8 mouse cellular contexts compared by ENCODE assay signal in the genomic region with DNA sequence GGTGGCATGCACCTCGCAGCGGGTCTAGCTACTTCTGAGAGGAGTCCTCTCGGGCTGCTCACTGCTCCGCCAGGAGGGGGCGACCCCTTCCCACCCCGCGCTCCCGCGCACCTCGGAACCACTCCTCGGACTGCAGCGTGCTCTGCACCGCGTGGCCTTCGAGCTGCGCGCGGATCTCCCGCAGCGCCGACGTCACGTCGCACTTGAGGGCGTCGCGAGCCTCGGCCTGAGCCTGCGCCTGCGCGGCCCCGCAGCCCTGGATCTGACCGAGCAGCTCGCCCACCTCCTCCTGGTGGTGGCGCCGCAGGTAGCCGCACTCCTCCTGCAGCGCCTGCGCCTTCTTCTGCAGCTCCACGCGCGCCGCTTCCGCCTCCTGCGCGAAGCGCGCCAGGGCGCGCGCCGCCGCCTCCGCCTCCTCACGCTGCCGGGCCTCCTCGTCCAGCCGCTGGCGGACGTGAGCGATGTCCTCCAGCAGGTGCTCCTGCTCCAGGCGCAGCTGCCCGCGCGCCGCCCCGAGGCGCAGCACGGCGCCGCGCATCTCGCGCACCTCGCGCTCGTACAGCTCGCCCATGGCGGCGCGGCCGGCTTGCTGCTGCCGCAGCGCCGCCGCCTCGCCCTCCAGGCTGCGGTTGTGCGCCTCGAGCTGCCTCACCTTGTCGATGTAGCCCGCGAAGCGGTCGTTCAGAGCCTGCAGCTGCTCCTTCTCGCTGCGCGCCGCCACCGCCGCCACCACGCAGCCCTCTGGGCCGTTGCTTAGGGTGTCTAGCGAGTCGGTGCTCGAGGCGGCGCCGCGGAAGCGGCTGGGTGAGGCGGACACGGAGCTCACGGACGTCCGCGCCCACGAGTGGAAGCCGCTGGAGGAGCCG. TPM values are rescaled to one million over a fixed set of nuclear protein-coding genes. Genes with fewer than 3 reads are reported as not detected.
DNase-seq lines count a peak whose midpoint lies in the region; ATAC-seq lines count a peak whose summit lies in the region.

No protein-coding gene starts in this region.

- peaks cover 85% of the 10 kb centered on the region for H3K27me3 ChIP-seq in embryonic facial prominence, embryonic 13.5 days
- peaks cover 73% of the 10 kb centered on the region for H3K27me3 ChIP-seq in liver, embryonic 16.5 days (ENCODE audit: control insufficient read depth, insufficient read depth, low read depth, low read length)
- H3K27me3 ChIP-seq in neural tube, embryonic 13.5 days: peaks cover 90% of the 10 kb centered on the region

- peaks cover 24% of the 10 kb centered on the region for H3K4me1 ChIP-seq in embryonic facial prominence, embryonic 13.5 days
- H3K4me1 ChIP-seq in liver, embryonic 16.5 days (ENCODE audit: control insufficient read depth, low read depth, low read length): peaks cover 13% of the 10 kb centered on the region
- peaks cover 43% of the 10 kb centered on the region for H3K4me1 ChIP-seq in neural tube, embryonic 13.5 days (replicated peaks)

- H3K36me3 ChIP-seq in embryonic facial prominence, embryonic 13.5 days: no peaks in the 10 kb centered on the region
- H3K36me3 ChIP-seq in liver, embryonic 16.5 days (ENCODE audit: control insufficient read depth, insufficient read depth): no peaks in the 10 kb centered on the region
- no peaks in the 10 kb centered on the region for H3K36me3 ChIP-seq in neural tube, embryonic 13.5 days

- peak overlapping the region; percentile 97 for H3K4me2 ChIP-seq in embryonic facial prominence, embryonic 13.5 days
- peak overlapping the region; percentile 69 for H3K4me2 ChIP-seq in liver, embryonic 16.5 days (ENCODE audit: low read depth, low read length)
- H3K4me2 ChIP-seq in neural tube, embryonic 13.5 days: peak overlapping the region; percentile 77

- peak overlapping the region; percentile 56 for H3K4me3 ChIP-seq in embryonic facial prominence, embryonic 13.5 days
- H3K4me3 ChIP-seq in liver, embryonic 16.5 days (ENCODE audit: low read depth, low read length): peak overlapping the region; percentile 47
- peak overlapping the region; percentile 67 for H3K4me3 ChIP-seq in neural tube, embryonic 13.5 days

- intact Hi-C loops in heart, postnatal 36 days (cut with DNase I): no loop called here

- ATAC-seq in embryonic facial prominence, embryonic 13.5 days (ENCODE audit: insufficient number of reproducible peaks, insufficient read depth, low FRiP score, low TSS enrichment, low read depth): 0 out of 2 replicates have a peak, but pooled peaks have one; percentile 60
- ATAC-seq in liver, embryonic 16.5 days (ENCODE audit: low read depth): peak; percentile 32; the same call in 1 of the 2 replicates
- peak; percentile 92 for ATAC-seq in neural tube, embryonic 13.5 days (ENCODE audit: low read depth)

- H3K9me3 ChIP-seq in embryonic facial prominence, embryonic 13.5 days: no peaks in the 10 kb centered on the region
- H3K9me3 ChIP-seq in liver, embryonic 16.5 days (replicated peaks; ENCODE audit: control insufficient read depth, low read length): no peaks in the 10 kb centered on the region
- no peaks in the 10 kb centered on the region for H3K9me3 ChIP-seq in neural tube, embryonic 13.5 days

- WGBS in embryonic facial prominence, embryonic 13.5 days: under 1% methylated on average over 120 of the region's 120 CpGs
- under 1% methylated on average over 92 of the region's 120 CpGs for WGBS in liver, embryonic 16.5 days (ENCODE audit: insufficient replicate concordance)
- under 1% methylated on average over 118 of the region's 120 CpGs for WGBS in neural tube, embryonic 13.5 days

- DNase-seq in urinary bladder, adult 18-20 months (ENCODE audit: low spot score in 2 of 2): peak; percentile 22 to 52
- no peak for DNase-seq in urinary bladder, postnatal 10 days (ENCODE audit: low spot score)
- DNase-seq in heart, postnatal 36 days: peak; percentile 15 to 20
- DNase-seq in layer of hippocampus, adult 18-20 months (ENCODE audit: low spot score in 2 of 2): peak; percentile 87 to 89
- DNase-seq in testis, postnatal 10 days (ENCODE audit: low spot score): peak; percentile 58

- no peak overlapping the region for H3K9ac ChIP-seq in embryonic facial prominence, embryonic 13.5 days
- H3K9ac ChIP-seq in liver, embryonic 16.5 days (ENCODE audit: low read depth, low read length): no peak overlapping the region
- H3K9ac ChIP-seq in neural tube, embryonic 13.5 days: peak overlapping the region; percentile 83

- H3K27ac ChIP-seq in embryonic facial prominence, embryonic 13.5 days: no peak overlapping the region
- H3K27ac ChIP-seq in liver, embryonic 16.5 days (ENCODE audit: low read length): no peak overlapping the region
- H3K27ac ChIP-seq in neural tube, embryonic 13.5 days (replicated peaks): peak overlapping the region; percentile 93

RNA-seq across cellular contexts. Expression of a gene that starts 0.7 kb away (rescaled TPM):
- polyA plus RNA-seq in embryonic facial prominence, embryonic 13.5 days (2015; fragmentation: Nextera tagmentation; extraction: Ambion mirVana): 0.14 and 0.23 TPM in 2 replicates
- not detected for total RNA-seq in heart, postnatal 36 days (2021)
- 10 to 100 TPM; 43.1 to 44.6 TPM for total RNA-seq in layer of hippocampus, adult 18-20 months (2021)
- polyA plus RNA-seq in liver, embryonic 16.5 days (2015; fragmentation: Nextera tagmentation; extraction: Ambion mirVana): 0.11 and 0.14 TPM in 2 replicates
- 8.1 and 8.6 TPM in 2 replicates for polyA plus RNA-seq in neural tube, embryonic 13.5 days (2015; fragmentation: Nextera tagmentation; extraction: Ambion mirVana)

RNA-seq across cellular contexts. Expression of a gene that starts 39.4 kb away (rescaled TPM):
- polyA plus RNA-seq in embryonic facial prominence, embryonic 13.5 days (2015; fragmentation: Nextera tagmentation; extraction: Ambion mirVana): 47.2 and 49.1 TPM in 2 replicates
- 10 to 100 TPM; 47.4 to 56.0 TPM for total RNA-seq in heart, postnatal 36 days (2021)
- total RNA-seq in layer of hippocampus, adult 18-20 months (2021): 100 to 1,000 TPM; 155 TPM
- 78.9 and 81.7 TPM in 2 replicates for polyA plus RNA-seq in liver, embryonic 16.5 days (2015; fragmentation: Nextera tagmentation; extraction: Ambion mirVana)
- polyA plus RNA-seq in neural tube, embryonic 13.5 days (2015; fragmentation: Nextera tagmentation; extraction: Ambion mirVana): 84.5 and 89.7 TPM in 2 replicates

RNA-seq across cellular contexts. Expression of a gene that starts 52.1 kb away (rescaled TPM):
- polyA plus RNA-seq in embryonic facial prominence, embryonic 13.5 days (2015; fragmentation: Nextera tagmentation; extraction: Ambion mirVana): 37.6 and 39.7 TPM in 2 replicates
- total RNA-seq in heart, postnatal 36 days (2021): 10 to 100 TPM; 16.0 to 17.1 TPM
- total RNA-seq in layer of hippocampus, adult 18-20 months (2021): 10 to 100 TPM; 37.1 to 37.2 TPM
- polyA plus RNA-seq in liver, embryonic 16.5 days (2015; fragmentation: Nextera tagmentation; extraction: Ambion mirVana): 12.6 and 13.2 TPM in 2 replicates
- 53.5 and 57.0 TPM in 2 replicates for polyA plus RNA-seq in neural tube, embryonic 13.5 days (2015; fragmentation: Nextera tagmentation; extraction: Ambion mirVana)

Comparison
In these comparisons a context has a peak if more than half of its experiments do, and no peak if none do; other contexts are left out.
1. ATAC-seq: peak in every context shown above with its lines; median percentile 92 in neural tube, embryonic 13.5 days; 60 in embryonic facial prominence, embryonic 13.5 days; 32 in liver, embryonic 16.5 days.